Mouse (Mus musculus) liver, adult 2 months (tissue): ENCODE data around the gene Gm3636. TPM values are rescaled to one million over a fixed set of nuclear protein-coding genes. Genes with fewer than 3 reads are reported as not detected.
"Not testable (repeated sequence)": the region's sequence is repeated elsewhere in the genome, so short reads cannot be mapped to it uniquely, and the experiment has no call there.

Experiments
- DNase-seq: peaks from one replicate; pipeline ENCODE4 v3.0.0-alpha.2; 2011; ENCODE audit warnings: low read depth, low spot score; ENCODE audit errors: extremely low read depth
- H3K27ac ChIP-seq: fragments of 200-500 bp; replicated peaks from 2 replicates; pipeline ENCODE4 v1.5.1; 2012; ENCODE audit warnings: low read depth, mild to moderate bottlenecking, control low read depth, inconsistent platforms, low read length; ENCODE audit not compliant: insufficient read depth
- H3K27me3 ChIP-seq: fragments of 200-500 bp; 2 replicates; pipeline ENCODE4 v1.6.1; 2012; ENCODE audit warnings: mild to moderate bottlenecking, moderate library complexity, low read length, inconsistent platforms; ENCODE audit not compliant: control insufficient read depth, insufficient read depth
- H3K36me3 ChIP-seq: fragments of 200-500 bp; 2 replicates; pipeline ENCODE4 v1.6.1; 2012; ENCODE audit warnings: low read length, inconsistent platforms; ENCODE audit not compliant: control insufficient read depth, insufficient read depth
- H3K4me1 ChIP-seq: fragments of 200-500 bp; 2 replicates; pipeline ENCODE4 v1.6.1; 2011; ENCODE audit warnings: low read length; ENCODE audit not compliant: control insufficient read depth, insufficient read depth
- H3K4me3 ChIP-seq: fragments of 200-500 bp; 2 replicates; pipeline ENCODE4 v1.5.1; 2011; ENCODE audit warnings: low read depth, mild to moderate bottlenecking, control low read depth, low read length, moderate library complexity; ENCODE audit not compliant: insufficient read depth
- H3K79me2 ChIP-seq: fragments of 200-500 bp; 2 replicates; pipeline ENCODE4 v1.6.1; 2012; ENCODE audit warnings: inconsistent platforms, mild to moderate bottlenecking, low read length, moderate library complexity; ENCODE audit not compliant: control insufficient read depth, insufficient read depth
- H3K9ac ChIP-seq: fragments of 200-500 bp; 2 replicates; pipeline ENCODE4 v1.6.1; 2012; ENCODE audit warnings: low read depth, mild to moderate bottlenecking, control low read depth, inconsistent platforms, low read length
- WGBS: fragments of 180-500 bp; shearing (Covaris S2); methylation state at CpG from one replicate; pipeline ENCODE4 v1.1.7; 2018; 5-methylcytosine and 5-hydroxymethylcytosine counted together
- polyA plus RNA-seq: library from polyadenylated mRNA; depleted of rRNA; stranded (reverse); fragments of >200 nt; gene quantifications from 2 replicates; pipeline ENCODE4 v1.2.3, GENCODE M21; 2012; rRNA removed
- total RNA-seq: library from RNA; depleted of rRNA; stranded (reverse); fragments of >200 nt; gene quantifications from 2 replicates; pipeline ENCODE4 v1.2.3, GENCODE M21; 2014; rRNA removed

Gene Gm3636
- total RNA-seq (not detected in 2 replicates), polyA plus RNA-seq (not detected in 2 replicates)

GRCm38 (mm10) chr14:6742232-6742631 lies at the start of gene Gm3636:
TSS of gene Gm3636 (minus strand) at chr14:6742332.
- not testable (repeated sequence) for H3K79me2 ChIP-seq, DNase-seq, H3K4me1 ChIP-seq, H3K4me3 ChIP-seq, H3K9ac ChIP-seq, H3K27ac ChIP-seq, H3K36me3 ChIP-seq, H3K27me3 ChIP-seq
- no CpG with 5 or more reads among the region's 2 CpGs for WGBS

- H3K36me3 ChIP-seq, DNase-seq, H3K4me1 ChIP-seq, H3K9ac ChIP-seq, H3K79me2 ChIP-seq, H3K4me3 ChIP-seq, H3K27ac ChIP-seq, H3K27me3 ChIP-seq: not testable (repeated sequence)
- WGBS = 75% methylated on average over 1 of the region's 1 CpGs
These were observed 32.2 kb upstream of the Gm3636 start, which contains the start of gene Gm8362 for GRCm38 (mm10) chr14:6774311-6774710. TSS of gene Gm8362 (minus strand) at chr14:6774411.

GRCm38 (mm10) chr14:6757231-6757536 lies 15.1 kb upstream of the Gm3636 start:
- H3K36me3 ChIP-seq, H3K27me3 ChIP-seq, H3K4me1 ChIP-seq, H3K27ac ChIP-seq, H3K79me2 ChIP-seq, DNase-seq, H3K9ac ChIP-seq, H3K4me3 ChIP-seq: not testable (repeated sequence)
- WGBS = 0% methylated on average over 3 of the region's 13 CpGs

GRCm38 (mm10) chr14:6756384-6757230 lies 14.5 kb upstream of the Gm3636 start:
- not testable (repeated sequence) for H3K4me1 ChIP-seq, H3K4me3 ChIP-seq, H3K27me3 ChIP-seq, H3K36me3 ChIP-seq, DNase-seq, H3K27ac ChIP-seq, H3K79me2 ChIP-seq, H3K9ac ChIP-seq
- WGBS = under 1% methylated on average over 38 of the region's 67 CpGs

- not testable (repeated sequence) for H3K27ac ChIP-seq, H3K4me3 ChIP-seq, DNase-seq, H3K79me2 ChIP-seq, H3K9ac ChIP-seq, H3K36me3 ChIP-seq, H3K27me3 ChIP-seq, H3K4me1 ChIP-seq
- WGBS = no CpG with 5 or more reads among the region's 2 CpGs
These were observed 22.0 kb downstream of the Gm3636 start, which contains the start of gene Gm8050 for GRCm38 (mm10) chr14:6720151-6720550. TSS of gene Gm8050 (minus strand) at chr14:6720251.

Other genes with a start within 250 kb of the Gm3636 start
- gene Gm8356, start 205.0 kb downstream of the Gm3636 start, total RNA-seq = not detected in 2 replicates
- gene Gm8356, start 205.0 kb downstream of the Gm3636 start, polyA plus RNA-seq = not detected in 2 replicates
- gene Gm3629, start 151.7 kb downstream of the Gm3636 start, total RNA-seq = not detected in 2 replicates
- gene Gm3629, start 151.7 kb downstream of the Gm3636 start, polyA plus RNA-seq = not detected in 2 replicates
- gene Gm3460, start 119.9 kb downstream of the Gm3636 start, total RNA-seq = not detected in 2 replicates
- gene Gm3460, start 119.9 kb downstream of the Gm3636 start, polyA plus RNA-seq = not detected in 2 replicates
- not detected in 2 replicates for gene Gm10251, start 58.2 kb downstream of the Gm3636 start, total RNA-seq
- gene Gm10251, start 58.2 kb downstream of the Gm3636 start, polyA plus RNA-seq = not detected in 2 replicates
- gene Gm8050, start 22.1 kb downstream of the Gm3636 start, total RNA-seq = not detected in 2 replicates
- not detected in 2 replicates for gene Gm8050, start 22.1 kb downstream of the Gm3636 start, polyA plus RNA-seq
- not detected in 2 replicates for gene Gm8362, start 32.1 kb upstream of the Gm3636 start, total RNA-seq
- not detected in 2 replicates for gene Gm8362, start 32.1 kb upstream of the Gm3636 start, polyA plus RNA-seq
- not detected in 2 replicates for gene Gm3642, start 98.0 kb upstream of the Gm3636 start, total RNA-seq
- gene Gm3642, start 98.0 kb upstream of the Gm3636 start, polyA plus RNA-seq = not detected in 2 replicates
- not detected in 2 replicates for gene Gm3667, start 147.6 kb upstream of the Gm3636 start, total RNA-seq
- gene Gm3667, start 147.6 kb upstream of the Gm3636 start, polyA plus RNA-seq = not detected in 2 replicates
- gene Gm6356, start 231.5 kb upstream of the Gm3636 start, total RNA-seq = not detected in 2 replicates
- gene Gm6356, start 231.5 kb upstream of the Gm3636 start, polyA plus RNA-seq = not detected in 2 replicates